Comparison of ENCODE assay signal across 8 mouse cellular contexts in genomic region chr9:35421730-35422235, GRCm38 (mm10). TPM values are rescaled to one million over a fixed set of nuclear protein-coding genes. Genes with fewer than 3 reads are reported as not detected.
A peak's percentile ranks its signal among the peaks of the same experiment; 100 is the strongest.
DNase-seq lines count a peak whose midpoint lies in the region; ATAC-seq lines count a peak whose summit lies in the region.

No protein-coding gene starts in this region.

- peak; percentile 31 for DNase-seq in adrenal gland, postnatal 25 days
- DNase-seq in adrenal gland, adult 2 months: no peak
- DNase-seq in 3T3-L1 (ENCODE audit: low read depth, low spot score): peak; percentile 44
- peak; percentile 4 for DNase-seq in c-Kit-positive CD71-positive TER-119-positive erythroid progenitor cells, embryonic 14.5 days (ENCODE audit: low spot score)
- peak; percentile 17 to 60 for DNase-seq in kidney, postnatal 36 days
- DNase-seq in skeletal muscle tissue, adult 2 months (ENCODE audit: low read depth, low spot score): peak; percentile 18

- ATAC-seq in frontal cortex, adult (ENCODE audit: low TSS enrichment): peak; percentile 38
- ATAC-seq in megakaryocyte, adult 5-6 weeks (ENCODE audit: poor library complexity, severe bottlenecking): peak; percentile 46

RNA-seq across cellular contexts. Expression of gene Cdon, which starts 0.9 kb away (rescaled TPM):
- 10.7 and 13.1 TPM in 2 replicates for total RNA-seq in adrenal gland, postnatal 25 days (2021)
- 10 to 100 TPM; 11.8 to 19.4 TPM for total RNA-seq in adrenal gland, adult 2 months (2021)
- 1.8 and 1.9 TPM in 2 replicates for polyA plus RNA-seq in adrenal gland, adult 2 months (2012; rRNA removed)
- 0.65 and 1.8 TPM in 2 replicates for total RNA-seq in megakaryocyte, adult 5-6 weeks (2015)
- total RNA-seq in megakaryocyte, adult 5-6 weeks (2017): 0.65 and 2.3 TPM in 2 replicates
